Mouse (Mus musculus): ENCODE results near the gene Cdc40. TPM values are rescaled to one million over a fixed set of nuclear protein-coding genes. Genes with fewer than 3 reads are reported as not detected.

The Cdc40 gene
- 10 to 100 TPM; 18.4 to 21.1 TPM for total RNA-seq (2021)

DNA sequence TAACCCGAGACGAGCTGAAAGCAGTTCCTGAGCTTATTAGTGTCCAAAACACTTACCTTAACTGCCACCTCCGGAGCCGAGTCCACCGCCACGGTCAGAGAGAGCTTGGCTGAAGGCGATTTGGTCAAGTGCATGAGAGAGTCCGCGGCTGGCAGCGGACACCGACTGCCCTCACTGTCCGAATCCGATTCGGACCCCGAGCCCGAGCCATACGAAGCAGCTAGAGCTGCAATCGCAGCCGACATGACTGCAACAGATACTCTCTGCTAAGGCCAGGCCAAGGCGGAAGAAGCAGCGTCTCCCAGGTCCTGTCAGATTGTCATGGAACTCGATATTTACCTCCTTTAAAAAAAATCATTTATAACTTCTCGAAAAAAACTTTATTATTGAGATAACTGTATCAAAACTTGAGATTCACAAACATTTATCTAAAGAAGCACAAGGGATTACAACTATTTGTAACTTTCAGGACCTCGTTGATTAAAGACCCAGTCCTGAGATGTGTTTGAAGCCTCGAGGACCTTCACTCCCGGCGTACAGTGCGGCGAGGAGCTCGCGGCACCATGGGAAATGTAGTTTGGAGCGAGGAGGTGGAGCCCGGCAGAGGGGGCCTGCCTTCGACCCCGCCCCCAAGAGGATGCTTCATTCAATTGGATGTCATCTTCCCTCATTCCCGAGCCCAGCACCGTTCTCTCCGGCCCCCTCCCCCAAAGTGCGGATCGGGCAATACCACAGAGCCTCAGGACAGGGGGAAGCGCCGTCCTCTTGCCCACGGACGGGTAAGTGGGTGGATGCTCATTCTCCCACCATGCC lies at the start of gene Cdc40, which contains the start of gene Wasf1:
Gene Cdc40 (minus strand): TSS at position 481 of the 813 bp plus-strand sequence.
Gene Wasf1 (plus strand): TSS at position 645 of the 813 bp plus-strand sequence.
- DNase-seq, result peak; percentile 97 to 98
- intact Hi-C loops (cut with DNase I), result loop anchor here (2.0 to 5.0 kb wide), 2 partner anchors 41 to 200 kb away; partner anchors contain the start of gene Mettl24

GRCm38 (mm10) chr10:40919464-40919863 lies 36.4 kb upstream of the Cdc40 start:
- intact Hi-C loops (cut with DNase I), result no loop called here
- no peak for DNase-seq

DNA sequence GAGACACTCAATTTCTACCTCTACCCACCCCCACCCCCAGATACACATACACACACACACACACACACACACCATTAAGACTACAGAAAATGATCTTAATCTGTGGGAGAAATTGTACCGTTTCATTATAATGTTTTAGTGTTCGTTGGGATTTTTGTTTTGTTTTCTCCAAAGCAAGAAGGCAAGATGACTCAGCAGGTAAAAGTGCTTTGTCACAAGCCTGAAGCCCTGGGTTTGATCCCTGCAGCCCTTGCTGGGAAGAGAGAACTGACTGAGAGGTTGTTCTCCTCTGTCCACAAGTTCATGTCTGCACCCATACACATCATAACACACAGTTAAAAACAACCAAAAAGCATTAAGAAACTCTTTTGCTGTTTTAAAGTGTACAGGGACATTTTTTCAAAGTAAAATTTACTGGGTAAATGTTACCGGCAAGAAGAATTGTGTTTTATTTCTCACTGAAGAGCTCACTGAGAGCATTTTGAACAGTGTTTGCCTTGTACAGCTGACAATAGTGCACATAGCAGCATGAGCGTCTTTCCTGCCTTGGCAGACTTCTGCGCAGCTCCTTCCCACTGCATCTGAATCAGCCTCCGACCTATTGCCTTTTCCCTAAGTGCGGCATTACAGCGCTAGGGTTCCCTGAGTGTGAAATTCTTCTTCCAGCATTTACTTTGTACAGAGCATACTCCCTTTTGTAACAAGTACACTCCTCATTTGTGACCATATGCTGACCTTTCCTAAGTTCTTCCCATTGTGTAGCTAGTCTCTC lies 35.7 kb upstream of the Cdc40 start:
- no peak for DNase-seq
- intact Hi-C loops (cut with DNase I), result no loop called here

- intact Hi-C loops (cut with DNase I), result no loop called here
- DNase-seq, result peak in 1 of 2 experiments; percentile 9
These were observed 32.1 kb upstream of the Cdc40 start for GRCm38 (mm10) chr10:40915240-40915639.

DNA sequence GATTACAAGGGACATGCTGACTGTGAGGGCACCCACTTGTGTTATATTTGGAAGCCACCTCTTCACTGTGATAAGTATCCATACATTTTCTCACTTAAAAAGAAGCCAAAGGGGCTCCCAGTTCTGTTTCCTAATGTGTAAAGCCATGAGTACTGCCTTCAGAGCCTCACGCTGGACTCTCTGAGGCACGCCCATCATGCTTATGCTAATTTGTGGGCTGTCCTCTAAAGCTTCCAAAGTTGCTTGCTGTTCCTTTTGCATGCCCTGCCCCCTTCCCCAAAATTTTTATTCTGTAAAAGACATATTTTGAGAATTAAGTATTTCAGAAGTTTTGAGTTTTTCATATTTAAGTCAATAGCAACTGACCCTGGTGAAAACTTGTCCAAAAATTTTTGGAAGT lies 27.7 kb upstream of the Cdc40 start:
- DNase-seq, result no peak
- intact Hi-C loops (cut with DNase I), result no loop called here

DNA sequence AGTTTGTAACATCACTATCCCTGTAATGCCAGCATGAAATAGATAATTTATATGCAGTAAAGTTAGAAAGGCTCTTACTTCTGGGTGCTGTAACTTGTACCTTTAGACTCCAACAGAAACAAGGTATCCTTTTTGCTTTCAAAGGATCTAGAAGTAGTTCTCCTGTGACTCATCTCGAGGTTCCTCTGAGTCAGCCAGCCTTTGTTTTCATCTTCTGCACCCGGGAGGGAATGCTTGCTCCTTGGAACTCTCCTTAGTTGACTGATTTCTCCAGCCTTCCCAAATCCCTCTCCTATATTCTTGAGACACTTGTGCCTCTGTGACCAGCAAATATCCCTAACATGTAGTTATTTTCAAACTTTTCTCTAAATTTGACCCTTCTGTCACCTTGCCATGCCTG lies 25.5 kb upstream of the Cdc40 start:
- no peak for DNase-seq
- intact Hi-C loops (cut with DNase I), result no loop called here

- intact Hi-C loops (cut with DNase I), result no loop called here
- no peak for DNase-seq
These were observed 23.7 kb upstream of the Cdc40 start for GRCm38 (mm10) chr10:40906802-40907201.

GRCm38 (mm10) chr10:40906131-40906530 lies 23.0 kb upstream of the Cdc40 start:
- DNase-seq, result no peak
- intact Hi-C loops (cut with DNase I), result no loop called here

DNA sequence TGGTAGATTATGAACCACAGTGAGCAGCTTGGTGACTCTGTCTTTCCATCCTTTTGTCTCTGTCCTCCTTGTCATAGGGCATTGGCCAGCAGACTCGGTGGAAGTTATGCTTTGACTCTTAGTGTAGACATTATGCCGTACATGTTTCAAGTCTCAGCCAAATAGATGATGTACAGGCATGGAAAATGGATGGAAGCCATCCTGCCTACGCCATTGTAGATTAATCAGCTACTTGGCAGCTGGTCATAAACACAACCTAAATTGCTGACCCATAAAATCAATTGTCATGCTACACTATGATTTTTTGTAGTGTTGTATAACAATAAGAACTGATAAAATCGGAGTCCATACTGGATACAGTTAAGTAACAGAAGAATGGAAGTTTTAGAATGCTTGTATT lies 18.7 kb upstream of the Cdc40 start:
- intact Hi-C loops (cut with DNase I), result no loop called here
- DNase-seq, result no peak

DNA sequence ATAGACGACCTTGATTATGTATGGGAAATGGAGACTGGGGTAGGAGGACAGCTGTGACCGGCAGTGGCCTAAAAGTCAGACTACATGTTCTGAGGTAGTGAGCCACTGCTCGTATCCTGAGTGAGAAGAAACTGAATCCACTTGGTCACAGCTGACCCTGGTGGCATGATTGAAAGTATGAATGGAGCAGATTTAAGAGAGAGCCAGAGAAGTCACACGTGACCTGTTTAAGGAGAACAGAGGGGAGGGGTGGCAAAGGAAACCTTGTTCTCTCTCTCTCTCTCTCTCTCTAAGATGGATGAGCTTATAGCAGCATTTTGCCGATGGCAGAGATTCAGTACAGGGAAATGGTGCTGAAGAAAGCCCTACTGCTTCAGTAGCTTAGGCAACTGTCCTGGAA lies 13.5 kb upstream of the Cdc40 start:
- intact Hi-C loops (cut with DNase I), result no loop called here
- no peak for DNase-seq

DNA sequence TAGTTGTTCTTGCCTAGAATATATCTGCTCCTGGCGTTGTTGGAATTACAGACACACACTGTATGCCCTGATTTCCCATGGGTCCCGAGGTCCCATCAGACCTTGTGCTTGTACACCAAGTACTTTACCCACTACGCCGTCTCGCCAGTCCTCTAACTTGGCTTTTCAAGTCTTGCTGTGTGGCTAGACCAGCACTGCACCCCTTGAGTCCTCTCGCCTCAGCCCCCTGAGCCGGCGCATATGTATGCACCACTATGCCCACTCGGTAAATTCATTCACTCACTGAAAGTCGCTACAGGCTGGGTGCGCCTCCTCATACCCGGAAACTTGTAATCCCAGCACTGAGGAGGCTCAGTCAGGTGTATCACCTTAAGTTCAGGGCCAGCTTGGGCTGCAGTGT lies 12.7 kb upstream of the Cdc40 start:
- no peak for DNase-seq
- intact Hi-C loops (cut with DNase I), result no loop called here

DNA sequence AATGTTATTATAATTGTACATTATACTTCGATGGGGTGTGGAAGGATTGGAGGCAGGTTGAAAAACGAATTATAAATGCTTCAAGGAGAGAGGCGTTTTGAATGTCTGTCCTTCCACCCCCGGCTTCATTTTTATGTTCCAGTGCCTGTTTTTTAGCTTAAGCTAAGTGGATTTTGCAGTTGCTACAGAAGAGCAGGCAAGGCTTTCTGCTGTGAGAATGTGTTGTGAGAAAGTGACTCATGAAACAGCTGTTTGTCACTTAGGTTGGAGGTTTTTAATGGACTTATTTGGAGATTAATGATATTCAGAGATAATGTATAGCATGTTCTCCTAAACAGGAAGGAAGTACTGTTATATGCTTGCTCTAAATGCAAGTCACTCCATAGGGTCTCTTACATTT lies 6.0 kb upstream of the Cdc40 start:
- intact Hi-C loops (cut with DNase I), result no loop called here
- DNase-seq, result no peak

GRCm38 (mm10) chr10:40887316-40887715 lies 4.2 kb upstream of the Cdc40 start:
- intact Hi-C loops (cut with DNase I), result no loop called here
- DNase-seq, result no peak

- intact Hi-C loops (cut with DNase I), result no loop called here
- DNase-seq, result no peak
These were observed 2.3 kb upstream of the Cdc40 start for GRCm38 (mm10) chr10:40885432-40885831.

DNA sequence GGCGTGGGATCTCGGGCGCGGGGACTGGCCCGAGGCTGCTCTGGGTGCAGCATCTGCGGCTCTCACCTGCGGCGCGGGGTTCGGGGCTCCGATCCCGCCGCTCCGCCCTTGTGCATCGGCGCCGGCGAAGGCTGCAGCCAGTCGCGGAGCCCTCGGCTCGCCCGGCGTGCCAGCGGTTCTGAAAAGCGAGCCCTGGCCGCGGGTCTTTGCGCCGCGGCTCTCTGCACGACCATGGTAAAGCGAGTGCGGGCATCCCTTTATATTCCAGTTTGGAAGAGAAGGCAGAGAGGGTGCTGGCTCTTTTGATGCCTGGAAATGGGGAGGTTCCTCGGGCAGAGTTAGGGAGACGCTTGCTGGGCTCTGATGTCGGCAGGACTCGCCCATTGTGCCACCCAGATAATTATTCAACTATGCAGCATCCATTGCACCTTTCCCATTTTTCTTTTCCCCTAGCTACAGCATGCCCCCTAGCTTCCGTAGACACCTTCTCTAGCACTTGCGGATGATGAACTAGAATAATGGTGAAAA lies 1.2 kb upstream of the Cdc40 start:
- DNase-seq, result peak; percentile 36 to 44
- intact Hi-C loops (cut with DNase I), result loop anchor here (1.0 to 5.0 kb wide), 2 partner anchors 42 to 235 kb away; no protein-coding TSS in a partner anchor

- intact Hi-C loops (cut with DNase I), result loop anchor here (1.0 to 5.0 kb wide), 3 partner anchors 41 to 234 kb away; partner anchors contain the start of gene Mettl24
- DNase-seq, result no peak
These were observed 650 bp upstream of the Cdc40 start for GRCm38 (mm10) chr10:40883644-40884278.

- peak; percentile 7 to 17 for DNase-seq
- intact Hi-C loops (cut with DNase I), result loop anchor here (2.0 to 5.0 kb wide), 2 partner anchors 40 to 200 kb away; partner anchors contain the start of gene Mettl24
These were observed 778 bp downstream of the Cdc40 start for GRCm38 (mm10) chr10:40882333-40882732.

- intact Hi-C loops (cut with DNase I), result loop anchor here (5.0 kb wide), 1 partner anchor 39 kb away; no protein-coding TSS in a partner anchor
- peak; percentile 11 to 12 for DNase-seq
These were observed 1.9 kb downstream of the Cdc40 start for GRCm38 (mm10) chr10:40881236-40881635.

DNA sequence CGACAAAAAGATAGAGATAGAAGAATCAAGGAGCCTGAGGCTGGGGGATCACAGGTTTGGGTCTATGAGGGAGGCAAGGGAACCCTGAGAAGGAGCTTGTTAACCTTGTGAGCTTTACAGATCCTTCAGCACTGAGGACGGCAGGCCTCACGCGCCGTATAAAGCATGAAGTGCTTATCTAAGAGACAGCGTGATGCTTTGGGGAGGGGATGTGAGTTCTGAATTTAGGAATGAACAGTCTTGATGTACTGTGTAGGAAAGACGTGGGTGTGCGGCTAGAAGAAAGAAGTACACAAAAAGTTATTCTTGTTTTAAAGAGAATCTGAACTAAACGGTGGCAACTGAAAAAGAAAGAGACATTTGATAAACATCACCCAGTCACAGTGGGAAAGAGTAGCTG lies 3.1 kb downstream of the Cdc40 start:
- intact Hi-C loops (cut with DNase I), result loop anchor here (5.0 kb wide), 1 partner anchor 38 kb away; no protein-coding TSS in a partner anchor
- no peak for DNase-seq

- intact Hi-C loops (cut with DNase I), result no loop called here
- DNase-seq, result no peak
These were observed 4.9 kb downstream of the Cdc40 start for GRCm38 (mm10) chr10:40878246-40878645.

- no peak for DNase-seq
- intact Hi-C loops (cut with DNase I), result no loop called here
These were observed 11.1 kb downstream of the Cdc40 start for GRCm38 (mm10) chr10:40872052-40872451.
